Mouse (Mus musculus) cortical plate, adult 2 months (tissue): ENCODE results near the gene Nmnat1. TPM values are rescaled to one million over a fixed set of nuclear protein-coding genes. Genes with fewer than 3 reads are reported as not detected.

Experiments used
- H3K27ac ChIP-seq: fragments of 200-500 bp; 2 replicates; pipeline ENCODE4 v1.5.1; 2012; ENCODE audit warnings: low read length, control low read depth, inconsistent platforms; ENCODE audit not compliant: insufficient read depth
- H3K4me1 ChIP-seq: fragments of 200-500 bp; 2 replicates; pipeline ENCODE4 v1.6.1; 2011; ENCODE audit warnings: low read length; ENCODE audit not compliant: control insufficient read depth, insufficient read depth
- H3K4me3 ChIP-seq: fragments of 200-500 bp; 2 replicates; pipeline ENCODE4 v1.5.1; 2011; ENCODE audit warnings: mild to moderate bottlenecking, low read length, control low read depth; ENCODE audit not compliant: insufficient read depth
- CTCF ChIP-seq: fragments of 200-500 bp; IDR thresholded peaks from 2 replicates; pipeline ENCODE4 v1.5.1; 2011; ENCODE audit warnings: mild to moderate bottlenecking, control low read depth, low read length; ENCODE audit not compliant: insufficient read depth; ENCODE audit errors: extremely low read depth
- POLR2A ChIP-seq: fragments of 200-500 bp; IDR thresholded peaks from 2 replicates; pipeline ENCODE4 v1.6.1; 2011; ENCODE audit warnings: mild to moderate bottlenecking, low read length, control low read depth; ENCODE audit not compliant: insufficient read depth; ENCODE audit errors: extremely low read depth
- polyA plus RNA-seq: library from polyadenylated mRNA; depleted of rRNA; stranded (reverse); fragments of >200 nt; gene quantifications from 2 replicates; pipeline ENCODE4 v1.2.3, GENCODE M21; 2012

Gene Nmnat1
- polyA plus RNA-seq, 1 experiment: 9.0 TPM

DNA sequence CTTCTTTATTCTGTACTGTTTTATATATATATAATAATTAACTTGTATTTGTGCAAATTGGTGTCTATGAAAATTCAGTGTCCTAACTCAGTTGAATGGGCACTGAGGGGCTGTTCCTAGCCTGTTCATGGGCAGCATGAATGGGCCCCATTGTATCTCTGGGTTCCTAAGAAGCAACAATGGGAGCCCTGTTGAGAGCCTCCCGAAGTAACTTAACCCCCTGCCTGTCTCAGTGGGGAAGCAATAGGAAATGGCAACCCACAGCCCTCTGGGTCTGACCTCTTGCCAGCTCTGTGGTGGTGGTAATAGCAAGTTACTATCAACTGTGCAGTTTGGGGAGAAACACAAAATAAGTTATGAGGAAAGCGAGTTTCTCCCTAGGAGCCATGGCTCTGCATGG is 11.6 kb upstream of the Nmnat1 start:
- H3K4me1 ChIP-seq: no peaks in the 10 kb centered on the region
- no peak for TF ChIP-seq CTCF
- no peak for TF ChIP-seq POLR2A
- no peak overlapping the region for H3K4me3 ChIP-seq
- peak overlapping the region; percentile 65 for H3K27ac ChIP-seq

DNA sequence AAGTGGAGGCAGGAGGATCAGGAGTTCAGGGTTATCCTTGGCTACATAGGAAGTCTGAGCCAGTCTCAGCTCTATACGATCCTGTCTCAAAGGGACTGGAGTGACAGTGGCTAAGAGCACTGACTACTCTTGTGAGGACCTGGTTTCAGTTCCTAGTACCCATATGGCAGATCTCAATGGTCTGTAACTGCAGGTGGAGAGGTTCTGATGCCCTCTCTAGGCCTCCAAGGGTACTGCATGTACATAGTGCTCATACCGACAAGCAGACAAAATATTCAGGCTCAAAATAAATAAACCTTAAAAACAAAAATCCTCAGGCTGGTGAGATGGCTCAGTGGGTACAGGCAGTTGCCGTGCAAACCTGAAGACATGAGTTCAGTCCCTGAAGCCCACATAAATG is 6.1 kb upstream of the Nmnat1 start:
- TF ChIP-seq POLR2A (no peak), CTCF (no peak)
- no peak overlapping the region for H3K4me3 ChIP-seq

DNA sequence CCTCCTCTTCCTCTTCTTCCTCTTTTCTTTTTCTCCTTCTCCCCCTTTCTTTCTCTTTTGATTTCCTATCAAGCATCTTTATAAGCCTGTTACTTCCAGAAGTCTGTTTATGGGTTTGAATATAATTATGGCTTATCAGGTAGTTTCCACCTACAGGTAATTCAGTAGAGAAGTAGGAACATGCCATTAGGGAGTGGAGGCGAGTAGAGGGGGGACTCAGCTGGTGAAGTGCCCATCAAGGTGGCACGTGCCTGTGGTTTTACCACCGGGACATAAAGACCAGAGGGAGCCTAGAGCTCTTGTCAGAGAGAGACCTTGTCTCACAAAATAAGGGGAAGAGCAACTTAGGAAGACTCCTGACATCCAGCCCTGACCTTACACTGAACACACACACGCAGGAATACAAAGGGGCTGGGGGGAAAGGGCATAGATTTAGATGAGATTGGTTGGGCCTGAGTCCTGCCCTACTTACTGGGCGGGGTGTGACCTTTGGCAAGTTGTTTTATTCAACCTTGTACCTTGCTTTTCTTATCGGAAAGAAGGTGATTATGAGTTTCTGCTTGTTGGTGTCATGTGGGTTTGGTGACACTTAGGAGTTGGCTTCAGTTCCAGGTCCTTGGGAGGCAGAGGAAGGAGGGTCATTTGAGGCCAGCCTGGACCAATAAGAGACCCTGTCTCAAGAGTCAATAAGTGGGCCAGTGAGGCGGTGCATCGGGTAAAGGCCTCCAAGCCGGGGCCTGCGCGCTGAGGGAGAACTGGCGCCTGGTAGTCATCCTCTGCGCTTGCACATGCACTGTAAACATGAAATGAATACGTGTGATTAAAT is 4.6 kb upstream of the Nmnat1 start:
- TF ChIP-seq CTCF (no peak), POLR2A (no peak)
- no peak overlapping the region for H3K4me3 ChIP-seq
- H3K27ac ChIP-seq: no peak overlapping the region
- H3K4me1 ChIP-seq: peaks cover under 1% of the 10 kb centered on the region; the same call in 1 of the 2 replicates

More for the DNA sequence above, 6.1 kb upstream of the Nmnat1 start:
- Histone ChIP-seq H3K27ac (no peak overlapping the region), H3K4me1 (no peaks in the 10 kb centered on the region)

DNA sequence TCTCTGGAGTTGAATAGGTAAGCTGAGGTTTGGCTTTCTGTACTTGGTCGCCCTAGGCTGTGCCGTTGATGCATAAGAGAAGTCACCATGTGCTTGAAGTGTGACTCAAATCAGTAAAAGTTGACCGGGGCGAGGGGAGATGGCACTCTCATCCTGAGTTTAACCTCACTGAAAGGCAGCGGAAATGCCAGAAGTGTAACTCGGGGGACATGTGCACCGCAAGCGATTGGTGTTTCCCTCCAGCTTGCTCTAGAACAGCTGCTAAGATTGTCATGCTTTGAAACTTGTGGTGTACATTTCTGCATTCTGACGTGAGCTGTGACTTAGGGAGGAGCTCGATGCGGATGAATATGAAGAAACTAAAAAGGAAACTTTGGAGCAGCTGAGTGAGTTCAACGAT is 2.7 kb upstream of the Nmnat1 start:
- Histone ChIP-seq H3K4me1 (peaks cover 3% of the 10 kb centered on the region; the same call in 1 of the 2 replicates), H3K4me3 (no peak overlapping the region), H3K27ac (no peak overlapping the region)
- TF ChIP-seq CTCF: no peak
- TF ChIP-seq POLR2A: no peak

DNA sequence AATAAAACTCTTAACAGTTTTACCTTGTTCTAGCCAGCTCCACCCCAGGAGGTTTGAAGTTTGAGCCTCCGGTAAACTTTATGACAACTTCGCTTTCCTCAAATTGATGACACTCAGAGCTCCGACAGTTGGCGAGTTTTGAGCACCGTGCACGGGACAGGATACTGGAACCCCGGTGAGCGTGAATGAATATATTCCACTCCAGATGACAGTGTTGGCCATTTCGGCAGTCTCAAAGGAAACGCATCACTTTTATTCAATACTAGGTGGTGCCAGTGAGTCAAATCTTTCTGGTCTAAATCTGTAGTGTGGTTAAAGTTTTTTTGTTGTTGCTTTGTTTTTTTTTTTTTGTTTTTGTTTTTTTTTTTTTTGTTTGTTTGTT is 814 bp upstream of the Nmnat1 start:
- Histone ChIP-seq H3K4me3 (peak overlapping the region; percentile 74), H3K27ac (no peak overlapping the region), H3K4me1 (peaks cover 3% of the 10 kb centered on the region; the same call in 1 of the 2 replicates)
- 0 out of 2 replicates have a peak, but pooled peaks have one; percentile 22 for TF ChIP-seq CTCF
- TF ChIP-seq POLR2A: no peak

DNA sequence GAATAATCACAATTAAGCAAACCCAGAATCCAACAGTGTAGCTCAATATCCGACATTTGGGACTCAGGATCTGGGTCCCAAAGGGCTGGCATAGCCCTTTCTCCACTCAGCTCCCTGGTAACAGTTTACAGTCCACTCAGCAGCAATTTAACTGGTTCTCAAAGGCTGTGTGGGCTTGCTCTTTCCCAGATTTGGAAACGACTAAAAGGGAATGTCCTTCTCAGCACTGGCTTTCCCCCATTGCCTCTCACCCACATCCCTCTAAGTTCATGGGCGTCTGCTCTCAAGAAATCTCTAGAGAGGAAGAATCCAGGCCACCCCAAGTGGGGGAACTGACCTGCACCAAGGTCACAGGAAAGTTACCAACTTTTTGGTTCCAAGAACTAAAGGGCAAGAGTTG is 436 bp downstream of the Nmnat1 start:
- Histone ChIP-seq H3K4me3 (peak overlapping the region; percentile 74), H3K27ac (peak overlapping the region; percentile 4; the same call in 1 of the 2 replicates), H3K4me1 (peaks cover 3% of the 10 kb centered on the region; the same call in 1 of the 2 replicates)
- TF ChIP-seq CTCF (no peak), POLR2A (no peak)

DNA sequence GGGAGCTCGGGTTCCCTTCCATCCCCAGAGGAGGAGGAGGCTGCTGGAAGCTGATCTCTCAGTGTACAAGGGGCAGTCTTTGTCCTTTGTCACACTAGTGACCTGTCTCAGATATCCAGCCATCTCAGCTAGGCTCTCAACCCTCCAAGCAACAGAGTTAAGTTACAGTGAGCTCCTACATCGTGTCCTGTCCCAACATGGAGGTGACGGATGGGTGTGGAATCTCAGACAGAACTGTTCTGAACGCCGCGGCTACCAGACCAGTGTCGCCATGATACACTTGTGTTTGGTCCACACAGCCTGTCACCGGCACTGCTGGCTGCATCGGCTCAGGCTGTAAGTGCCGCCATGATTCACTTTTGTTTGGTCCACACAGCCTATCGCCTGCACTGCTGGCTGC is 7.9 kb downstream of the Nmnat1 start, which contains the start of gene Tmem274:
Tmem274 (plus strand) TSS at position 301 of the 400 bp plus-strand sequence.
- Histone ChIP-seq H3K4me1 (no peaks in the 10 kb centered on the region), H3K4me3 (no peak within 1 kb of the TSS), H3K27ac (no peak within 1 kb of the TSS)
- TF ChIP-seq POLR2A (no peak), CTCF (no peak)

DNA sequence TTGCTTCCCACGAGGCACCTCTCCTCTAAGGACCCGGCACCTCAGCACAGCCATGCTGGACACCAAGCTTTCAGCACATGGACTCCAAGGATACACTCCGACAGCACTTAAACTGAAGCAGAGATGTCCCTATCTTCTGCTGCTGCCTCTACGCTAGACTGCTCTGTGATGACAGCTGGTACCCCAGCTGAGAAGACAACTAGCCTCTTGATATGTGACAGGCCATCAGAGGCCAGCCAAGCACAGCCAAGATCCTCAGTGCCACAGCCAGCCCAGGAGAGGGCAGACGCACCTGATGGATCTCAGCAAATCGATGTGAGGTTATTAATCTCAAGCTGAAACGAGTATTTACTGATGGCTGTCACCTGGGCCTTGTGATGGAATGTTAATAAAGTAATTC is 9.9 kb downstream of the Nmnat1 start:
- TF ChIP-seq POLR2A: no peak
- no peak for TF ChIP-seq CTCF
- no peak overlapping the region for H3K4me3 ChIP-seq
- H3K27ac ChIP-seq: no peak overlapping the region
- no peaks in the 10 kb centered on the region for H3K4me1 ChIP-seq

DNA sequence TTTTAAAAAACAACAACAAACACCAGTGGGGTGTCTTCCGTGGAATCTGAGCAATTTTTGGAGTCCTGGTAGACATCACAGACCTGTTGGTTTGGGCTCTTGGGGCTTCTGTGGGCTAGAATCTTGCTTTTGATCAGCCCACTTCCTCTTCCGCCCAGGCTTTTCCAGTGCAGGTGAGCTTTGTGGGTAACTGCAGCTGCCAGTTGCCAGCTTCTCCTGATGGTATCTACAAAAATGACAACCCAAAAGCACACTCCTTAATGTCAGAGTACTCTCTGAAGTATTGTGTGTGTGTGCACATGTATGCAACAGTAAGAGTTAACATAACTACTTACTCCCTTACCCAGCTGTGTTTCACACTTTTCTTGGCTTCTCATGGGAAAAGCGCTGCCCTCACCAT is 15.4 kb downstream of the Nmnat1 start:
- no peak overlapping the region for H3K4me3 ChIP-seq
- H3K4me1 ChIP-seq: no peaks in the 10 kb centered on the region
- H3K27ac ChIP-seq: no peak overlapping the region
- TF ChIP-seq CTCF: no peak
- no peak for TF ChIP-seq POLR2A

DNA sequence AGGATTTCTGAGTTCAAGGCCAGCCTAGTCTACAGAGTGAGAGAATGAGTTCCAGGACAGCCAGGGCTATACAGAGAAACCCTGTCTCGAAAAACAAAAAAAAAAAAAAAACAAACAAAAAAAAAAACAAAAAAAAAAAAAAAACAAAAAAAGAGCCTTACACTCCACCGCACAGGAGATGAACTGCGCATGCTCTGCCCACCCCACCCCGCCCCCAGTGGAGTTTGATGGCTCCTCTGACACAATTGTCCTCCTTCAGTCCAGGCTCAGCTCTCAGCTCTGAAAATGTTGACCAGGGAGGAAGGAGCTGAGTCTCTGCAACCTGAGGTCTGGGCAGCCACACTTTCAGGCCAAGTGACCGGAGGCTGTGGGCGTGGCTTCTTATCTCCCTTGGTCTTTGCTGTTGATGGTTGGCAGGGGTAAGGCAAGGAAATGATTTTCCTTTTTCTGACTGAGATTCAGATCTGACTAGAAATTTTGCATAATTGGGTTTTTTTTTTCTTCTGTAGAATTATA is 21.5 kb downstream of the Nmnat1 start:
- Histone ChIP-seq H3K4me1 (no peaks in the 10 kb centered on the region), H3K4me3 (no peak overlapping the region), H3K27ac (no peak overlapping the region)
- TF ChIP-seq CTCF (no peak), POLR2A (no peak)
